Mouse (Mus musculus): ENCODE results near the gene Palm2. TPM values are rescaled to one million over a fixed set of nuclear protein-coding genes. Genes with fewer than 3 reads are reported as not detected.

Gene Palm2
- total and polyA plus RNA-seq, 2 experiments from 2014 or later = 26.4 to 33.1 TPM

GRCm38 (mm10) chr4:57656861-57657260 is 222.8 kb downstream of the Palm2 start:
- Histone ChIP-seq H3K36me3 (ENCODE audit: insufficient read depth, low read length) (peaks cover 6% of the 10 kb centered on the region; the same call in 1 of the 2 replicates), H3K4me1 (ENCODE audit: insufficient read depth, low read length) (peaks cover 6% of the 10 kb centered on the region; the same call in 1 of the 2 replicates), H3K27me3 (ENCODE audit: insufficient read depth, low read length) (no peaks in the 10 kb centered on the region), H3K9ac (replicated peaks; ENCODE audit: low read length, poor library complexity, severe bottlenecking) (no peak overlapping the region), H3K27ac (ENCODE audit: low read depth, low read length) (no peak overlapping the region), H3K4me3 (ENCODE audit: low read depth, low read length) (no peak overlapping the region), H3K4me2 (ENCODE audit: low read depth, low read length, poor library complexity, severe bottlenecking) (no peak overlapping the region), H3K9me3 (ENCODE audit: low read length) (no peaks in the 10 kb centered on the region)
- 94% methylated on average over 3 of the region's 3 CpGs for WGBS
- no peak for ATAC-seq (ENCODE audit: low FRiP score)
- no peak for DNase-seq (ENCODE audit: low spot score)
- peak; percentile 34 for TF ChIP-seq CTCF (IDR thresholded peaks at IDR 0.05)

DNA sequence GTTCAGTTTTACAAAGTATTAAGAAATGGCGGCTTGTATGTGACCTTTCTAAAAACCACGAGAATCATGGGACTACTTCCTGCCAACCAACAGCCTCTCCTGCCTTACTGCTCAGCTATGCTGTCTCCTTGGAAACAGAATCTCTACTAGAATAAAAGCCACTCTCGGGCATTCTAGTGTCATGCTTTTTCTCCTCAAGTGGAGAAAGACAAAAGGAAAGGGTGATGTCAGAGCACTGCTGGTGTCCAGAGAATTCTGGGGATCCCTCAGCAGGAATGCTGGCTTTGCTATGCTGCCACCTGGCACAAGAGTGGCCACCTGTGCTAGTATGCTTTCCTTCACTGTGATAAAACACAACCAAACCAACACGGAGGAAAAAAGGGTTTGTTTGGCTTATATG is 226.4 kb downstream of the Palm2 start:
- H3K4me1 ChIP-seq (ENCODE audit: insufficient read depth, low read length) = peaks cover 6% of the 10 kb centered on the region; the same call in 1 of the 2 replicates
- no peak overlapping the region for H3K9ac ChIP-seq (replicated peaks; ENCODE audit: low read length, poor library complexity, severe bottlenecking)
- WGBS = 7% methylated on average over 4 of the region's 4 CpGs
- H3K4me3 ChIP-seq (ENCODE audit: low read depth, low read length) = no peak overlapping the region
- H3K27ac ChIP-seq (ENCODE audit: low read depth, low read length) = peak overlapping the region; percentile 72; the same call in 1 of the 2 replicates
- H3K36me3 ChIP-seq (ENCODE audit: insufficient read depth, low read length) = peaks cover 6% of the 10 kb centered on the region; the same call in 1 of the 2 replicates
- no peaks in the 10 kb centered on the region for H3K27me3 ChIP-seq (ENCODE audit: insufficient read depth, low read length)
- no peaks in the 10 kb centered on the region for H3K9me3 ChIP-seq (ENCODE audit: low read length)
- H3K4me2 ChIP-seq (ENCODE audit: low read depth, low read length, poor library complexity, severe bottlenecking) = peak overlapping the region; percentile 9; the same call in 1 of the 2 replicates
- ATAC-seq (ENCODE audit: low FRiP score) (peak; percentile 92), DNase-seq (ENCODE audit: low spot score) (peak; percentile 70)
- TF ChIP-seq CTCF (IDR thresholded peaks at IDR 0.05) = peak; percentile 13; the same call in 1 of the 2 replicates

DNA sequence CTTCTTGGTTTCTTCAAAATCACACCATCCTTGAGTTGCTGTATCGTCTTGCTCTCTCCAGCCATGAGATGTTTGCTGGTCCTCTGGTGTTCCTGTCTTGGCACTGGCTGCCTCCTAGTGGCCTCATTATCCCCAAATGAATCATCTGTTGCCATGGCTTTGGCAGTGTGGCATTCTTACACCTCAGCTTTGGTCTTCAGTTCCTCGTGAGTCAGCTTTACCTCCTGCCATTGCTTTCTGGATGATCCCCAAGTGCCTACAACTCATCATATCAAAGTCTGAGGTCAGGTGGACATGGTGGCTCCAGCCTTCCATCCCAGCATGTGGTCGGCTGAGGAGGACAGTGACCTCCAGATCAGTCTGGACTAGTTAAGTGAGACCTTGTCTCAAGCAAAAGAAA is 232.1 kb downstream of the Palm2 start:
- TF ChIP-seq CTCF (IDR thresholded peaks at IDR 0.05) = no peak
- H3K4me2 ChIP-seq (ENCODE audit: low read depth, low read length, poor library complexity, severe bottlenecking) = no peak overlapping the region
- no peak for DNase-seq (ENCODE audit: low spot score)
- 83% methylated on average over 3 of the region's 3 CpGs for WGBS
- no peak overlapping the region for H3K9ac ChIP-seq (replicated peaks; ENCODE audit: low read length, poor library complexity, severe bottlenecking)
- no peak for ATAC-seq (ENCODE audit: low FRiP score)
- no peaks in the 10 kb centered on the region for H3K36me3 ChIP-seq (ENCODE audit: insufficient read depth, low read length)
- H3K27me3 ChIP-seq (ENCODE audit: insufficient read depth, low read length) = no peaks in the 10 kb centered on the region
- H3K9me3 ChIP-seq (ENCODE audit: low read length) = no peaks in the 10 kb centered on the region
- no peak overlapping the region for H3K27ac ChIP-seq (ENCODE audit: low read depth, low read length)
- no peaks in the 10 kb centered on the region for H3K4me1 ChIP-seq (ENCODE audit: insufficient read depth, low read length)
- H3K4me3 ChIP-seq (ENCODE audit: low read depth, low read length) = no peak overlapping the region

- no peaks in the 10 kb centered on the region for H3K27me3 ChIP-seq (ENCODE audit: insufficient read depth, low read length)
- peak; percentile 80 for TF ChIP-seq CTCF (IDR thresholded peaks at IDR 0.05)
- no peak overlapping the region for H3K9ac ChIP-seq (replicated peaks; ENCODE audit: low read length, poor library complexity, severe bottlenecking)
- 0 out of 2 replicates have a peak, but pooled peaks cover under 1% of the 10 kb centered on the region for H3K36me3 ChIP-seq (ENCODE audit: insufficient read depth, low read length)
- H3K4me2 ChIP-seq (ENCODE audit: low read depth, low read length, poor library complexity, severe bottlenecking) = no peak overlapping the region
- no peaks in the 10 kb centered on the region for H3K4me1 ChIP-seq (ENCODE audit: insufficient read depth, low read length)
- DNase-seq (ENCODE audit: low spot score) = peak; percentile 30
- H3K27ac ChIP-seq (ENCODE audit: low read depth, low read length) = no peak overlapping the region
- no peak for ATAC-seq (ENCODE audit: low FRiP score)
- no peaks in the 10 kb centered on the region for H3K9me3 ChIP-seq (ENCODE audit: low read length)
- 70% methylated on average over 7 of the region's 7 CpGs for WGBS
- H3K4me3 ChIP-seq (ENCODE audit: low read depth, low read length) = no peak overlapping the region
Measured at GRCm38 (mm10) chr4:57670813-57671469, 236.9 kb downstream of the Palm2 start.

GRCm38 (mm10) chr4:57672541-57672940 is 238.5 kb downstream of the Palm2 start:
- no peak overlapping the region for H3K27ac ChIP-seq (ENCODE audit: low read depth, low read length)
- H3K27me3 ChIP-seq (ENCODE audit: insufficient read depth, low read length) = no peaks in the 10 kb centered on the region
- no peak overlapping the region for H3K4me2 ChIP-seq (ENCODE audit: low read depth, low read length, poor library complexity, severe bottlenecking)
- TF ChIP-seq CTCF (IDR thresholded peaks at IDR 0.05) = no peak
- no peaks in the 10 kb centered on the region for H3K9me3 ChIP-seq (ENCODE audit: low read length)
- H3K4me3 ChIP-seq (ENCODE audit: low read depth, low read length) = no peak overlapping the region
- ATAC-seq (ENCODE audit: low FRiP score) = no peak
- DNase-seq (ENCODE audit: low spot score) = no peak
- H3K4me1 ChIP-seq (ENCODE audit: insufficient read depth, low read length) = no peaks in the 10 kb centered on the region
- 0 out of 2 replicates have a peak, but pooled peaks cover 2% of the 10 kb centered on the region for H3K36me3 ChIP-seq (ENCODE audit: insufficient read depth, low read length)
- no peak overlapping the region for H3K9ac ChIP-seq (replicated peaks; ENCODE audit: low read length, poor library complexity, severe bottlenecking)
- 81% methylated on average over 4 of the region's 4 CpGs for WGBS
